Mouse (Mus musculus) E14TG2a.4 (cell line): ENCODE measurements around the gene Pycr1.
A peak's percentile ranks its signal among the peaks of the same experiment; 100 is the strongest.

Experiments
- CTCF ChIP-seq: conservative IDR thresholded peaks from 2 replicates; pipeline ENCODE4 v1.5.1; 2014; ENCODE audit warnings: low read length
- POU5F1 ChIP-seq: IDR thresholded peaks from 2 replicates; pipeline ENCODE4 v1.6.1; 2014; ENCODE audit warnings: low read length, borderline replicate concordance

GRCm38 (mm10) chr11:120658876-120659410, 15.4 kb upstream of the Pycr1 start:
- peak; percentile 53 for TF ChIP-seq CTCF
- no peak for TF ChIP-seq POU5F1
